Mouse (Mus musculus) heart, adult 18-20 months (tissue): Measurements from ENCODE around the gene Sh3gl1. TPM values are rescaled to one million over a fixed set of nuclear protein-coding genes. Genes with fewer than 3 reads are reported as not detected.

ENCODE experiments used
- DNase-seq, 2 experiments: peaks; one replicate each; pipeline ENCODE4 v3.0.0; 2021 to 2022; ENCODE audit warnings: mixed read lengths in 1 of 2
- total RNA-seq, 2 experiments: library from RNA; stranded (reverse); gene quantifications; 2 replicates each; pipeline ENCODE4 v1.2.3; 2021

The Sh3gl1 gene
- total RNA-seq, 2 experiments from 2014 or later = 11.7 to 13.7 TPM

GRCm38 (mm10) chr17:55999794-56000499, 36.5 kb downstream of the Sh3gl1 start:
- DNase-seq = no peak

GRCm38 (mm10) chr17:55996007-55996406, 40.4 kb downstream of the Sh3gl1 start:
- peak; percentile 50 to 53 for DNase-seq

DNA sequence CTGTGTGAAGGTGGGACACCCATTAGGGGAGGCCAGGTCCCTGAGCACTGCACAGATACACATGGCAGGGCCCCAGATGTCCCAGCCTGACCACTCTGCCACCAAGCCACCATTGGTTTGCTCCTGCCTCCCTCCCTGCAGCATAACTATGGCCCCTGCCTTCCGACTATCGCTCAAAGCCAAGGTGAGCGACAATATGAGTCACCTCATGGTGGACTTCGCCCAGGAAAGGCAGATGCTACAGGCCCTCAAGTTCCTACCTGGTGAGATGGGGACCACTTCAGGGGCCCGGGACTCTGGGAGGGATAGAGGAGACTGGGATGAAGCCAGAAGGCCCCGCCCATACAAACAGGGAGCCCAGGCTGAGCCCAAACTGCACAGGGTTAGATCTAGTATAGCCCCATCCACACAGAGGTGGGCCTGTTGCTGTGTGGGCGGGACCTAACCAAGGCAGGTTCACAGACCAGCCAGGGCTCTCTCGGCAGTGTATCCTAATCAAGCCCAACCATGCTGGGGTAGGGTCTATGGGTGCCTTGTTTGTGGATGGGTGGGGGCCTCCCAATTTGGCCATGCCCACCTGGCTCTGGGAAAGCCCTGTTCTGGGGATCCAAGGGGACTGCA, 46.0 kb downstream of the Sh3gl1 start:
- no peak for DNase-seq

- peak in 1 of 2 experiments; percentile 31 for DNase-seq
These were observed 50.1 kb downstream of the Sh3gl1 start, which contains the start of gene Fsd1 for GRCm38 (mm10) chr17:55986030-55986961. Gene Fsd1, plus strand, starts transcription at chr17:55986509.

GRCm38 (mm10) chr17:55977301-55977700, 59.1 kb downstream of the Sh3gl1 start:
- DNase-seq = no peak

DNA sequence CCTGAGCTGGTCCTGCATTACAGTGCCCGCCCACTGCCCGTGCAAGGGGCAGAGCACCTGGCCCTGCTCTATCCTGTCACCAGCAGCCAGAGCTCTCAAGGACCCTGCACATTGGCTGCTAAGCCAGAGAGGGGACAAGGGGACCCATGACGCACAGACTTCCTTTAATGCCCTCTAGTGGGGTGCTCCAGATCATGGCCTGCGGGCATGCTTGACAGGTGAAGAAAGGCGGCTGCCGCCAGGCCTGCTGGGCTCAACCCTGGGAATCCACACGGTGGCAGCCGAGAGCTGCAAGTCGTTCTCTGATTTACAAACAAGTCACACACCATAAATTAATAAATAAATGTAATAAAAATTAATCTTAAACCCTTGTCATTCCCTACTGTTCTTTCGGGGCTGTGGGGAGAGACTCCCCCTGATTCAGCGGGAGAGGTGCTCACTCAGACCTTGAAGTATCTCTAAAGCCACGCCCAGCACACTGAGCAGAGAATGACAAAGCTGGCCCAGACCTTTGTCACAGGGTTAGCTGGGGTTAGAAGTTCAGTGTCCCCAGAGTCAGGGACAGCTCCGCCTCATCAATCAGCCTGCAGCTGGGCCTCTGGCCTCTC, 60.1 kb downstream of the Sh3gl1 start:
- DNase-seq = peak; percentile 69 to 90

DNA sequence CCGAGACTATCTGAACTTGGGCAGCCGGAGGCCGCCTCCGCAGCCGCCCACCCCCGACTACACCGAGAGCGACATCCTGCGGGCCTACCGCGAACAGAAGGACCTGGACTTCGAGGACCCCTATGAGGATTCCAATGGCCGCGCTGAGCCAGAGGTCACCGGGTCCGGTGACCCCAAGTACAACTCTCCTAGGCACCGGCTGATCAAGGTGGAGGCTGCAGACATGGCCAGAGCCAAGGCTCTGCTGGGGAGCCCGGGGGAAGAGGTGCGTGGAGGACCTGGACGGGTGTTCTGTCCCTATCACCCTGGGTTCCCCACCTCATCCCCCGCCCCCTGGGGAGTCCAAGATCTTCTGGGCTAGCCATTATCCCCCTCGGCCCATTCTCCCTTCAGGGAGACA, 65.0 kb downstream of the Sh3gl1 start:
- DNase-seq = no peak

DNA sequence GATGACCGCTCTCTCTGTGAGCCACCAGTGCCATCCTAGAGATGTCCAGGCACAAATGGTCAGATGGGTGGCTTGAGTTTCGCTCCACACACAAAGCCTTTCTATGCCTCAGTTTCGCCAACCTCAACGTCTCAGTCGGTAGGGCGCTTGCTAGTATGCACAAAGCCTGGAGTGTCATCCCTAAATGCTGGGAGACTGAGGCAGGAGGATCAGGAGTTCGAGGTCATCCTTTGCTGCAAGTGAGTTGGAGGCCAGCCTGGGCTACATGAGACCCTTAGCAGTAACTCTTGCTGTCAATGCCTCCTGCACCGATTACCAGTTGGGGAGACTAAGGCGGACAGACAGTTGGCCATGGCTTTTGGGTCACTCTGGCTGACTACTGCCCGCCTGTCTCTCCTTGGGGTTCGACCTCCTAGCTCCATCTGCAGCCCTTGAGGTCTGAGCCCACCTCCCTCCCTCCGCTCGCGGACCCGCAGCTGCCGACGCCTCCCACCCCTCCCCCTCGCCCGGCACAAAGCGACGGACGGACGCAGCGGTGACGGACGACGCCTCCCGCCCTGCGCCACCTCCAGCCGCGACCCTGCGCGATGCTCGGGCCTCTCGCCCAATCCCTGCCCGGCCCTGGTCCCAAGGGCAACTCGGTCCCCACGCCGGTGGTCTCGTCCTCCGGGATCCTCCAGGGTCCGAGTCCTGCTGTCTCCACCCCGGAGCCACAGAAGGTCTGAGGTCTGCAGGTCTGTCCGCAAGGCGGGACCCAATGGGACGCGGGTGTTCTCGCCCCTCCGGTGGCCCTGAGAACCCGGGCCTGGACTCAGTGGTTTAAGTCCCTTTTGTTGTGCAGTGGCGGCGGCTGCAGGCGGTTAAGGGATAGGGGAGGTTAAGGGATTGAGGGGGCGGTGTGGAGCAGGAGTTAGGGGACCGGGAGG, 66.2 kb downstream of the Sh3gl1 start, which contains the start of gene Shd:
Gene Shd, plus strand, starts transcription at position 502 of the 926 bp plus-strand sequence.
- DNase-seq = peak in 1 of 2 experiments; percentile 20

DNA sequence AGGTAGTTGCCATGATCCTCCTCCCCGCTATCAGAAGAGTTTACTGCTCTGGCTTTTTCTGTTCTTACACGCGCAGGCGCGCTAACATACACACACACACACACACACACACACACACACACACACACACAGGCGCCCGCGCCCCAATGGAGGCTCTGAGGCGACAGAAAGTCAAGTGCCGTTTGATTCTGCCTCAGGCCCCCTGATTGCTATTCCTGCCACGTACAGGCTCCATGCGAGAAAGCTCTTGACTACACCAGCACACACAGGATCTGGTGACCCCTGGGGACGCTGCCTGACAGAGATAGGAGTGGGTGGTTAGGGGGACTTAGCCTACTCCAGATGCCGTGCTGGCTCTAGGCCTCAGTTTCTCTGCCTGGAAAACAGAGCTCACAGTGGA, 66.9 kb downstream of the Sh3gl1 start:
- peak in 1 of 2 experiments; percentile 23 for DNase-seq

DNA sequence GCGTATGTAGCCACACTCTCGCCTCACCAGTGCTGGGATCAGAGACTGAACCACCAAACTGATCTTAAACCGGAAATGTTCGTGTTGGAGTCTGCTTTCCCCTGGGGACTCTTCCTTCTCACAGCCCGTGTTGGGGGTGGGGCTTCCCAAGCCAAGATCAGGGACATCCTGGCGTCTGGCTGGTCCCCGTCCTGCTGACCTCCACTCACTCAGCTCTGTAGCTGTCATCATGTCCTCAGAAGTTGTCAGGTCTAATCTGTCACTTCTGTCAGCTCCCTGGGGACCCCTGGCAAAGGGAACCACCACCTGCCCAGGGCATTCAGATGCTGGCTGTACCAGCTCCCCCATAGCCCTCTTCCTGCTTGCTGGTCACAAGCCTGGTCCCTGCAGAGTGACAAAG, 68.2 kb downstream of the Sh3gl1 start:
- DNase-seq = peak; percentile 27 to 43

DNA sequence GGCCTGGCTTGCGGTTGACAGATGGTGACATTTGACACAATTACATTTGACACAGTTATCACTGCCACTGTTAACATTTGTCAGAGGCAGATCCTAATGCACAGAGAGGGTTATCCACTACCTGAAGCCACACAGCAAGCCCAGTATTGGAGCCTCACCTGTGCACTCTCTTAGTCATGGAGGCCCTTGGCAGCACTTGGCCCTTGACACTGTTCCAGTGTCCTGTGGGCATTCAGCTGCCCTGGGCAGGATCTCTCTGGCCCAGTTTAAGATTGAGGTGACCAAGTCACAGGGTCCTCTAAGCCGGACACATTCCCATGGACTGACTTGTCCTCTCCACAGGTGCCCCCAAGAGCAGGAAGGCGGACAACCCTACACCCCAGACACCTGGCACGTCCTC, 69.2 kb downstream of the Sh3gl1 start:
- no peak for DNase-seq

Other genes with a start within 250 kb of the Sh3gl1 start
- 1 to 10 TPM; 3.1 to 4.9 TPM for gene Zfp119a, start 157.7 kb downstream of the Sh3gl1 start, total RNA-seq
- gene Zfp959, start 144.5 kb downstream of the Sh3gl1 start, total RNA-seq = 1 to 10 TPM; 4.5 to 4.9 TPM
- gene Zfp119b, start 87.1 kb downstream of the Sh3gl1 start, total RNA-seq = 1 to 10 TPM; 2.4 TPM
- gene Ebi3, start 84.0 kb downstream of the Sh3gl1 start, total RNA-seq = 1 to 10 TPM in 1 of 2 experiments, under 1 TPM in 1; 0.69 to 1.1 TPM
- 1 to 10 TPM; 7.5 to 8.6 TPM for gene Yju2, start 77.5 kb downstream of the Sh3gl1 start, total RNA-seq
- 1 to 10 TPM; 1.1 to 1.9 TPM for gene Shd, start 66.2 kb downstream of the Sh3gl1 start, total RNA-seq
- not detected for gene Fsd1, start 50.1 kb downstream of the Sh3gl1 start, total RNA-seq
- gene Stap2, start 31.1 kb downstream of the Sh3gl1 start, total RNA-seq = 10 to 100 TPM; 12.3 to 12.9 TPM
- 10 to 100 TPM; 59.7 to 60.5 TPM for gene Mpnd, start 30.9 kb downstream of the Sh3gl1 start, total RNA-seq
- gene Chaf1a, start 3.8 kb upstream of the Sh3gl1 start, total RNA-seq = 1 to 10 TPM; 1.1 to 1.3 TPM
- gene Ubxn6, start 38.4 kb upstream of the Sh3gl1 start, total RNA-seq = 10 to 100 TPM; 51.4 to 57.0 TPM
- gene Hdgfl2, start 43.0 kb upstream of the Sh3gl1 start, total RNA-seq = 10 to 100 TPM; 30.6 to 37.2 TPM
- gene Plin4, start 73.2 kb upstream of the Sh3gl1 start, total RNA-seq = 100 to 1,000 TPM; 118 to 175 TPM
- 100 to 1,000 TPM; 166 TPM for gene Plin5, start 81.0 kb upstream of the Sh3gl1 start, total RNA-seq
- gene Lrg1, start 85.4 kb upstream of the Sh3gl1 start, total RNA-seq = 10 to 100 TPM; 56.2 to 65.4 TPM
- 10 to 100 TPM; 12.5 to 13.5 TPM for gene Sema6b, start 103.7 kb upstream of the Sh3gl1 start, total RNA-seq
- 1 to 10 TPM; 1.3 to 1.5 TPM for gene Tnfaip8l1, start 125.8 kb upstream of the Sh3gl1 start, total RNA-seq
- gene Mydgf, start 147.3 kb upstream of the Sh3gl1 start, total RNA-seq = 10 to 100 TPM; 25.4 to 26.1 TPM
- gene Dpp9, start 182.3 kb upstream of the Sh3gl1 start, total RNA-seq = 10 to 100 TPM; 43.7 to 44.3 TPM
- 100 to 1,000 TPM; 115 to 117 TPM for gene Fem1a, start 220.2 kb upstream of the Sh3gl1 start, total RNA-seq
- gene Ticam1, start 240.2 kb upstream of the Sh3gl1 start, total RNA-seq = 1 to 10 TPM; 9.1 to 9.2 TPM